Mouse (Mus musculus): ENCODE measurements around the gene Rela. TPM values are rescaled to one million over a fixed set of nuclear protein-coding genes. Genes with fewer than 3 reads are reported as not detected.
A peak's percentile ranks its signal among the peaks of the same experiment; 100 is the strongest.
"Not testable (repeated sequence)": the region's sequence is repeated elsewhere in the genome, so short reads cannot be mapped to it uniquely, and the experiment has no call there.

The Rela gene
- polyA plus RNA-seq, 1 experiment from 2014 or later = 28.7 TPM

DNA sequence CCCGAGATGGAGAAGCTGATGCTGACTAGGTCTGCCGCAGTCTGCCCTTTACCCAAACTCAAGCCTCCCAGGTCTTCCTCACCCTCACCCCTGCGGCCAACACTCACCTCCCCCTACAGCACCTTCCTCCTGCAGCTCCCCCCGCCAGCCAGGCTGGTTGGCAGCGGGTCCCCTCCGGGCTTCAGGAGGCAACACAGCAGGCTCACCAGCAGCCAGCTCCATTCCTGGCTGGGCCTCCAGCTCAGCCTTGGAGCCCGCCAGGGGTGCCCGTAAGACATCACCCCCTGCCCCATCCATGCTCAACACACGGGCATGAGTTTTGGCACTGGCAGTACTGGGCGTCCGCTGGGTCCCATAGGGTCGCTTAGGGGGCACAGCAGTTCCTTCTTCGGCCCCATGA, 47.7 kb downstream of the Rela start:
- TF ChIP-seq EP300 (optimal IDR thresholded peaks at IDR 0.05) (no peak), CTCF (IDR thresholded peaks at IDR 0.05; ENCODE audit: low read depth) (no peak)
- Histone ChIP-seq H3K9me3 (ENCODE audit: control insufficient read depth, low read length) (no peaks in the 10 kb centered on the region), H3K4me2 (replicated peaks; ENCODE audit: low read depth) (no peak overlapping the region), H3K27me3 (ENCODE audit: control insufficient read depth, insufficient read depth, low read length) (no peaks in the 10 kb centered on the region), H3K27ac (replicated peaks) (no peak overlapping the region), H3K4me3 (ENCODE audit: low read depth, low read length) (no peak overlapping the region), H3K4me1 (replicated peaks; ENCODE audit: control insufficient read depth, insufficient read depth) (no peaks in the 10 kb centered on the region; the same call in 1 of the 2 replicates), H3K9ac (ENCODE audit: low read length) (no peak overlapping the region), H3K36me3 (ENCODE audit: control insufficient read depth, insufficient read depth, low read length) (peaks cover 28% of the 10 kb centered on the region)
- ATAC-seq (ENCODE audit: low FRiP score, low TSS enrichment) = no peak
- DNase-seq (ENCODE audit: low spot score) = no peak
- WGBS = 94% methylated on average over 13 of the region's 13 CpGs

DNA sequence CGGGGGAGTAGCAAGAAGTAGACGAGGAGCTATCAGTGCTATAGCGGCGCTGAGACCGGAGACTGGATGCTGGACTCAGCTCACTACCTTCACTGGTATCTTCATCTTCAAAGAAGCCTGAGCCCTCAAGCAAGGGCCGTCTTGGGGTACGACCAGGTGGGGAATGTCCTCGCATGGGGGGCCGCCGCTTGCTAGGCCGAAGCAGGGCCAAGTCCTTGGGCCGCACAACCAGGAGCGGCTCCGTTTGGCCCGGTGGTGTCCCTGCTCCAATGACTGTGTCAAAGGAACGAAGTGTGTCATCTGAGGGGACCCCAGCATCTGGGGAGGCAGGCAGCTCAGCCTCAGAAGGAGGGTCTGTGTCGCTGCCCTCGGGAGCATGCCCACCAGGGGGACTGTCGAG, 48.1 kb downstream of the Rela start:
- Histone ChIP-seq H3K9me3 (ENCODE audit: control insufficient read depth, low read length) (no peaks in the 10 kb centered on the region), H3K4me1 (replicated peaks; ENCODE audit: control insufficient read depth, insufficient read depth) (no peaks in the 10 kb centered on the region; the same call in 1 of the 2 replicates), H3K4me2 (replicated peaks; ENCODE audit: low read depth) (no peak overlapping the region), H3K9ac (ENCODE audit: low read length) (no peak overlapping the region), H3K27ac (replicated peaks) (no peak overlapping the region), H3K27me3 (ENCODE audit: control insufficient read depth, insufficient read depth, low read length) (no peaks in the 10 kb centered on the region), H3K36me3 (ENCODE audit: control insufficient read depth, insufficient read depth, low read length) (peaks cover 27% of the 10 kb centered on the region), H3K4me3 (ENCODE audit: low read depth, low read length) (no peak overlapping the region)
- WGBS = 94% methylated on average over 19 of the region's 19 CpGs
- TF ChIP-seq CTCF (IDR thresholded peaks at IDR 0.05; ENCODE audit: low read depth) = no peak
- TF ChIP-seq EP300 (optimal IDR thresholded peaks at IDR 0.05) = no peak
- ATAC-seq (ENCODE audit: low FRiP score, low TSS enrichment) (no peak), DNase-seq (ENCODE audit: low spot score) (no peak)

DNA sequence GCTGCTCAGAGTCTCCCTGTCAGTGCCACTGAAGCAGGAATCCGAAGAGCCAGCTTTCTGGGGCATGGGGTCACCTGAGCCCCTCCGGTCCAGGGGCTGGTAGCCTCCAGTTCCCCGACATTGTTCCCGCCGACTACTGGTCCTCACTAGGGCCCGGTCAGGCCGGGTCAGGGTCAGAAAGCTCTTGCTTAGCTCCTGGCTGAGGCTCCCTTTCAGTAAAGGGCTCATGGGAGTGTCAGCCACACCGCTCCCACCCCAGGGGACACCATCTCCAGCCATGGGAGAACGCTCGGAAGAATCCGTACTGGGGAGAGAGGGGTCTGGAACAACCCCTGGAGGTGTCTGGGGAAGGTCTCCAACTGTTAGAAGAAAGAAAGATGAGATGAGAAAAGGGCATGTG, 48.6 kb downstream of the Rela start:
- TF ChIP-seq CTCF (IDR thresholded peaks at IDR 0.05; ENCODE audit: low read depth) = no peak
- TF ChIP-seq EP300 (optimal IDR thresholded peaks at IDR 0.05) = no peak
- no peak overlapping the region for H3K4me2 ChIP-seq (replicated peaks; ENCODE audit: low read depth)
- 96% methylated on average over 11 of the region's 11 CpGs for WGBS
- H3K4me1 ChIP-seq (replicated peaks; ENCODE audit: control insufficient read depth, insufficient read depth) = no peaks in the 10 kb centered on the region; the same call in 1 of the 2 replicates
- ATAC-seq (ENCODE audit: low FRiP score, low TSS enrichment) = no peak
- H3K27me3 ChIP-seq (ENCODE audit: control insufficient read depth, insufficient read depth, low read length) = no peaks in the 10 kb centered on the region
- DNase-seq (ENCODE audit: low spot score) = no peak
- H3K9me3 ChIP-seq (ENCODE audit: control insufficient read depth, low read length) = no peaks in the 10 kb centered on the region
- H3K36me3 ChIP-seq (ENCODE audit: control insufficient read depth, insufficient read depth, low read length) = peaks cover 24% of the 10 kb centered on the region
- H3K9ac ChIP-seq (ENCODE audit: low read length) = no peak overlapping the region
- no peak overlapping the region for H3K4me3 ChIP-seq (ENCODE audit: low read depth, low read length)
- H3K27ac ChIP-seq (replicated peaks) = no peak overlapping the region

DNA sequence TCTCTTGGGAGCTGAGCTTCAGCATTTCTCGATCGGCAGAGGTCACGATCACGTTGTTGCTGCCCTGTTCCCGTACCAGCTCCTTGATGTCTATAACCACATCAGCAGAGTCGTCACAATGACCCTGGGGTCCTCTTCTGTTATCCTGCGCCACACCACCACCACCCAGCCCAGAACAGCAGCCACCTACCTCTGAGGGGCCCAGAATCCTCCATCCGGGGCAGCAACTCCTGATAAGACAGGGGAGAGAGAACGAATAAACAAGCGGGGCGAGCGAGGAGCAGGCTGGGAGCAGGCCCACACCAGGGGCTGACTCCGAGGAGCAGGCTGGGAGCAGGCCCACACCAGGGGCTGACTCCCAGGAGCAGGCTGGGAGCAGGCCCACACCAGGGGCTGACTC, 49.2 kb downstream of the Rela start:
- Histone ChIP-seq H3K9ac (ENCODE audit: low read length) (no peak overlapping the region), H3K4me1 (replicated peaks; ENCODE audit: control insufficient read depth, insufficient read depth) (no peaks in the 10 kb centered on the region; the same call in none of the 2 replicates), H3K4me3 (ENCODE audit: low read depth, low read length) (no peak overlapping the region), H3K27ac (replicated peaks) (no peak overlapping the region), H3K27me3 (ENCODE audit: control insufficient read depth, insufficient read depth, low read length) (no peaks in the 10 kb centered on the region), H3K36me3 (ENCODE audit: control insufficient read depth, insufficient read depth, low read length) (peaks cover 24% of the 10 kb centered on the region), H3K4me2 (replicated peaks; ENCODE audit: low read depth) (no peak overlapping the region), H3K9me3 (ENCODE audit: control insufficient read depth, low read length) (no peaks in the 10 kb centered on the region)
- TF ChIP-seq CTCF (IDR thresholded peaks at IDR 0.05; ENCODE audit: low read depth) (no peak), EP300 (optimal IDR thresholded peaks at IDR 0.05) (no peak)
- no peak for DNase-seq (ENCODE audit: low spot score)
- 81% methylated on average over 13 of the region's 13 CpGs for WGBS
- no peak for ATAC-seq (ENCODE audit: low FRiP score, low TSS enrichment)

DNA sequence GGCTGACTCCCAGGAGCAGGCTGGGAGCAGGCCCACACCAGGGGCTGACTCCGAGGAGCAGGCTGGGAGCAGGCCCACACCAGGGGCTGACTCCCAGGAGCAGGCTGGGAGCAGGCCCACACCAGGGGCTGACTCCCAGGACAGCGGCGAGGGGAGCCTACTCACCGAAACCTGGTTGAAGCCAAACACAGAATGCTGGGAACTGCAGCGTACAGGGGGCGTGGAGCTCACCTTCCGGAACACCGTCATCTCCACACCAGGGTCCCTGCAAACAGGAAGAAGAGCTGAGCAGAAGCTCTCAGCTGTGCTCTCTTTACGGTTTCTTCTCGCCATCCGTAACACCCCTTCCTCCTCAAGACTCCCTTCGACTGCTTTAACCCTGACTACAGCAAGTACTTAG, 49.7 kb downstream of the Rela start:
- H3K9me3 ChIP-seq (ENCODE audit: control insufficient read depth, low read length); H3K4me1 ChIP-seq (replicated peaks; ENCODE audit: control insufficient read depth, insufficient read depth); H3K27me3 ChIP-seq (ENCODE audit: control insufficient read depth, insufficient read depth, low read length); ATAC-seq (ENCODE audit: low FRiP score, low TSS enrichment); H3K4me2 ChIP-seq (replicated peaks; ENCODE audit: low read depth); H3K9ac ChIP-seq (ENCODE audit: low read length); H3K4me3 ChIP-seq (ENCODE audit: low read depth, low read length); H3K27ac ChIP-seq (replicated peaks); DNase-seq (ENCODE audit: low spot score): not testable (repeated sequence)
- peaks cover 24% of the 10 kb centered on the region for H3K36me3 ChIP-seq (ENCODE audit: control insufficient read depth, insufficient read depth, low read length)
- WGBS = 94% methylated on average over 12 of the region's 12 CpGs

DNA sequence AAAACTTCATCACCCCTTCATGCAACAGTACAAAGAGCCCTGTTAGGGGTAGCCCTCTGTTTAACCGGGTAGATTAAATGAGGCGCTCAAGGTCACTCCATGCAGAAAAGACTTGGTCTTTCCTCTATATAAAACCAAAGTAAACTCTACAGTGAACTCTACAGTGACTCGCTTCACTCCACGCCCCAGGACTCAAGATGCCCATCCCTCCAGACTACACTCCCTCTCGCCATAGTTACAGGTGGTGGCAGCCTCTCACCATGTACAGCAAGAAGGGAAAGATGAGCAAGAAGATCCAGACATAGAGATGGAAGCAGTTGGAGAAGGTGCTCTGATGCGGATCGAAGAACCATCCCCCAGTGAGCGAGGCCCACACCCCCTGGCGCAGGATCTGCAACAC, 50.5 kb downstream of the Rela start:
- DNase-seq (ENCODE audit: low spot score) (peak; percentile 32), ATAC-seq (ENCODE audit: low FRiP score, low TSS enrichment) (no peak; the same call in 1 of the 2 replicates)
- Histone ChIP-seq H3K36me3 (ENCODE audit: control insufficient read depth, insufficient read depth, low read length) (peaks cover 24% of the 10 kb centered on the region), H3K9me3 (ENCODE audit: control insufficient read depth, low read length) (no peaks in the 10 kb centered on the region), H3K4me3 (ENCODE audit: low read depth, low read length) (peak overlapping the region; percentile 81), H3K4me2 (replicated peaks; ENCODE audit: low read depth) (peak overlapping the region; percentile 100), H3K27me3 (ENCODE audit: control insufficient read depth, insufficient read depth, low read length) (no peaks in the 10 kb centered on the region), H3K27ac (replicated peaks) (peak overlapping the region; percentile 96), H3K9ac (ENCODE audit: low read length) (peak overlapping the region; percentile 83), H3K4me1 (replicated peaks; ENCODE audit: control insufficient read depth, insufficient read depth) (no peaks in the 10 kb centered on the region; the same call in none of the 2 replicates)
- TF ChIP-seq CTCF (IDR thresholded peaks at IDR 0.05; ENCODE audit: low read depth) = no peak
- no peak for TF ChIP-seq EP300 (optimal IDR thresholded peaks at IDR 0.05)
- 16% methylated on average over 9 of the region's 9 CpGs for WGBS

Data from stomach, postnatal 0 days (tissue).